Mouse (Mus musculus) MEL (cell line): Measurements from ENCODE around the gene Marf1. TPM values are rescaled to one million over a fixed set of nuclear protein-coding genes. Genes with fewer than 3 reads are reported as not detected.

Experiments
- DNase-seq: peaks from one replicate; pipeline ENCODE4 v3.0.0; 2011; ENCODE audit warnings: low read depth, low spot score
- H3K27ac ChIP-seq: 2 replicates; pipeline ENCODE4 v1.5.1; 2012; ENCODE audit warnings: low read depth, mild to moderate bottlenecking, control low read depth, low read length, moderate library complexity; ENCODE audit not compliant: control insufficient read depth
- H3K27me3 ChIP-seq, 2 experiments: fragments of 150-350 bp in 1 of 2; sonication (generic) in 1 of 2; 2 replicates each; pipeline ENCODE4 v1.6.1; 2012; ENCODE audit warnings: low read length in 2 of 2, mild to moderate bottlenecking in 2 of 2, improper control_type of control experiment in 1 of 2, moderate library complexity in 1 of 2; ENCODE audit not compliant: insufficient read depth in 2 of 2, control insufficient read depth in 1 of 2
- H3K36me3 ChIP-seq, 2 experiments: 2 replicates each; pipeline ENCODE4 v1.6.1; 2012 to 2014; ENCODE audit warnings: low read length in 2 of 2, improper control_type of control experiment in 1 of 2, inconsistent platforms in 1 of 2, mild to moderate bottlenecking in 1 of 2; ENCODE audit not compliant: insufficient read depth in 2 of 2, control insufficient read depth in 1 of 2
- H3K4me1 ChIP-seq, 2 experiments: fragments of 150-350 bp in 1 of 2; sonication (generic) in 1 of 2; 2 replicates each; pipeline ENCODE4 v1.6.1; 2012; ENCODE audit warnings: low read length in 2 of 2, improper control_type of control experiment in 1 of 2, mild to moderate bottlenecking in 1 of 2; ENCODE audit not compliant: insufficient read depth in 2 of 2, control insufficient read depth in 1 of 2
- H3K4me3 ChIP-seq, 2 experiments: fragments of 150-350 bp in 1 of 2; sonication (generic) in 1 of 2; 2 replicates each; pipeline ENCODE4 v1.5.1; 2012; ENCODE audit warnings: low read depth in 2 of 2, low read length in 2 of 2, mild to moderate bottlenecking in 2 of 2, moderate library complexity in 2 of 2, control low read depth in 1 of 2, improper control_type of control experiment in 1 of 2; ENCODE audit not compliant: control insufficient read depth in 1 of 2, insufficient read depth in 1 of 2
- H3K79me2 ChIP-seq: 2 replicates; pipeline ENCODE4 v1.6.1; 2012; ENCODE audit warnings: mild to moderate bottlenecking, low read length, moderate library complexity; ENCODE audit not compliant: control insufficient read depth, poor library complexity, insufficient read depth
- H3K9ac ChIP-seq: 2 replicates; pipeline ENCODE4 v1.6.1; 2012; ENCODE audit warnings: low read depth, mild to moderate bottlenecking, control low read depth, low read length, moderate library complexity; ENCODE audit not compliant: control insufficient read depth, poor library complexity, severe bottlenecking
- H3K9me3 ChIP-seq: fragments of 150-350 bp; sonication (generic); replicated peaks from 2 replicates; pipeline ENCODE4 v1.6.1; 2012; ENCODE audit warnings: mild to moderate bottlenecking, low read length, improper control_type of control experiment, moderate library complexity; ENCODE audit not compliant: insufficient read depth
- ELF1 ChIP-seq: IDR thresholded peaks from 2 replicates; pipeline ENCODE4 v1.6.1; 2014; ENCODE audit warnings: low read depth, mild to moderate bottlenecking, inconsistent platforms, low read length, improper control_type of control experiment, moderate library complexity
- GATA1 ChIP-seq: IDR thresholded peaks from 2 replicates; pipeline ENCODE4 v1.6.1; 2011; ENCODE audit warnings: low read depth, low read length, improper control_type of control experiment
- MAFK ChIP-seq: IDR thresholded peaks from 2 replicates; pipeline ENCODE4 v1.6.1; 2011; ENCODE audit warnings: low read depth, mild to moderate bottlenecking, low read length, improper control_type of control experiment, borderline replicate concordance
- MAX ChIP-seq: IDR thresholded peaks from 2 replicates; pipeline ENCODE4 v1.6.1; 2011; ENCODE audit warnings: low read length, improper control_type of control experiment
- MAZ ChIP-seq: IDR thresholded peaks from 2 replicates; pipeline ENCODE4 v1.6.1; 2012; ENCODE audit warnings: low read depth, mild to moderate bottlenecking, inconsistent platforms, low read length, improper control_type of control experiment
- MEF2A ChIP-seq: IDR thresholded peaks from 2 replicates; pipeline ENCODE4 v1.6.1; 2014; ENCODE audit warnings: low read depth, mild to moderate bottlenecking, inconsistent platforms, low read length, improper control_type of control experiment; ENCODE audit not compliant: poor library complexity, insufficient replicate concordance, severe bottlenecking; ENCODE audit errors: extremely low read depth
- MYB ChIP-seq: IDR thresholded peaks from 2 replicates; pipeline ENCODE4 v1.6.1; 2011; ENCODE audit warnings: mild to moderate bottlenecking, low read depth, low read length, improper control_type of control experiment
- MYC ChIP-seq: IDR thresholded peaks from 2 replicates; pipeline ENCODE4 v1.6.1; 2011; ENCODE audit warnings: low read depth, mild to moderate bottlenecking, low read length, improper control_type of control experiment, moderate library complexity
- POLR2AphosphoS5 ChIP-seq: IDR thresholded peaks from 2 replicates; pipeline ENCODE4 v1.6.1; 2012; ENCODE audit warnings: low read depth, borderline replicate concordance, mild to moderate bottlenecking, inconsistent platforms, low read length, moderate library complexity, mixed read lengths
- TAL1 ChIP-seq: IDR thresholded peaks from 2 replicates; pipeline ENCODE4 v1.6.1; 2012; ENCODE audit warnings: mild to moderate bottlenecking, inconsistent platforms, low read length, moderate library complexity, mixed read lengths
- USF1 ChIP-seq: IDR thresholded peaks from 2 replicates; pipeline ENCODE4 v1.6.1; 2014; ENCODE audit warnings: low read depth, mild to moderate bottlenecking, inconsistent platforms, low read length, improper control_type of control experiment, moderate library complexity
- ZKSCAN1 ChIP-seq: IDR thresholded peaks from 2 replicates; pipeline ENCODE4 v1.6.1; 2012; ENCODE audit warnings: low read depth, mild to moderate bottlenecking, inconsistent platforms, low read length, improper control_type of control experiment, moderate library complexity
- polyA plus RNA-seq, 2 experiments: library from polyadenylated mRNA; stranded (reverse) in 1 of 2; unstranded in 1 of 2; fragments of >175 nt in 1 of 2; fragments of >200 nt in 1 of 2; gene quantifications; 2 replicates each; pipeline versions ENCODE4 v1.2.1 to v1.2.4; 2012; ENCODE audit warnings: low replicate concordance in 2 of 2, low read depth in 1 of 2; ENCODE audit not compliant: insufficient read length in 2 of 2, insufficient read depth in 1 of 2, missing spikeins in 1 of 2
- total RNA-seq: library from RNA; depleted of rRNA; stranded (reverse); fragments of 300-350 nt; gene quantifications from 2 replicates; pipeline ENCODE4 v1.2.3, GENCODE M21; 2012; rRNA removed

The Marf1 gene
- total and polyA plus RNA-seq, 3 experiments, result 8.7 to 16.2 TPM; not detected in 1

- DNase-seq, result no peak
- Histone ChIP-seq H3K4me1 (no peaks in the 10 kb centered on the region; a peak in 1 of 4 replicates), H3K27me3 (no peaks in the 10 kb centered on the region; a peak in 2 of 4 replicates), H3K9me3 (no peaks in the 10 kb centered on the region), H3K27ac (no peak overlapping the region)
- TF ChIP-seq GATA1 (no peak), MAFK (no peak), MYB (no peak), ZKSCAN1 (no peak), MAZ (no peak), ELF1 (no peak), MYC (no peak), MEF2A (no peak), MAX (no peak), USF1 (no peak), POLR2AphosphoS5 (no peak), TAL1 (no peak)
- TF ChIP-seq, all 39 proteins: peak for 0
- no peak overlapping the region for H3K4me3 ChIP-seq
- no peak overlapping the region for H3K9ac ChIP-seq
- H3K79me2 ChIP-seq, result no peaks in the 10 kb centered on the region
- H3K36me3 ChIP-seq, result no peaks in the 10 kb centered on the region
Measured at GRCm38 (mm10) chr16:14059869-14060268, 103.3 kb downstream of the Marf1 start.

Other genes with a start within 250 kb of the Marf1 start
- gene 2900011O08Rik, start 176.7 kb downstream of the Marf1 start, total RNA-seq, result 0.04 TPM in 1 of 2 replicates, not detected in the other
- gene 2900011O08Rik, start 176.7 kb downstream of the Marf1 start, polyA plus RNA-seq, result not detected
- gene Ifitm7, start 176.5 kb downstream of the Marf1 start, total RNA-seq, result not detected in 2 replicates
- not detected for gene Ifitm7, start 176.5 kb downstream of the Marf1 start, polyA plus RNA-seq
- gene Nde1, start 76 bp downstream of the Marf1 start, total RNA-seq, result 25.2 and 25.8 TPM in 2 replicates
- gene Nde1, start 76 bp downstream of the Marf1 start, polyA plus RNA-seq, result 10 to 100 TPM in 1 of 2 experiments, not detected in 1; 42.5 TPM
- gene Myh11, start 128.0 kb upstream of the Marf1 start, total RNA-seq, result 0.03 TPM in 1 of 2 replicates, not detected in the other
- gene Myh11, start 128.0 kb upstream of the Marf1 start, polyA plus RNA-seq, result under 1 TPM in 1 of 2 experiments, not detected in 1; 0.01 TPM
- 40.3 and 44.8 TPM in 2 replicates for gene Fopnl, start 154.1 kb upstream of the Marf1 start, total RNA-seq
- gene Fopnl, start 154.1 kb upstream of the Marf1 start, polyA plus RNA-seq, result 10 to 100 TPM in 1 of 2 experiments, not detected in 1; 46.9 TPM
- gene Abcc1, start 198.2 kb upstream of the Marf1 start, total RNA-seq, result 30.9 and 31.5 TPM in 2 replicates
- gene Abcc1, start 198.2 kb upstream of the Marf1 start, polyA plus RNA-seq, result 10 to 100 TPM; 34.2 to 39.8 TPM